Mouse (Mus musculus) testis, adult 2 months (tissue): ENCODE results near the gene Tmem251. TPM values are rescaled to one million over a fixed set of nuclear protein-coding genes. Genes with fewer than 3 reads are reported as not detected.

Source experiments
- H3K27ac ChIP-seq: fragments of 200-500 bp; 2 replicates; pipeline ENCODE4 v1.5.1; 2012; ENCODE audit warnings: low read depth, low read length; ENCODE audit not compliant: control insufficient read depth, insufficient read depth
- H3K27me3 ChIP-seq: fragments of 200-500 bp; 2 replicates; pipeline ENCODE4 v1.6.1; 2012; ENCODE audit warnings: mild to moderate bottlenecking, low read length, moderate library complexity; ENCODE audit not compliant: control insufficient read depth, insufficient read depth
- H3K36me3 ChIP-seq: fragments of 200-500 bp; 2 replicates; pipeline ENCODE4 v1.6.1; 2012; ENCODE audit warnings: mild to moderate bottlenecking, low read length; ENCODE audit not compliant: control insufficient read depth, insufficient read depth
- H3K4me1 ChIP-seq: fragments of 200-500 bp; 2 replicates; pipeline ENCODE4 v1.6.1; 2012; ENCODE audit warnings: low read length; ENCODE audit not compliant: control insufficient read depth, insufficient read depth
- H3K4me3 ChIP-seq: fragments of 200-500 bp; 2 replicates; pipeline ENCODE4 v1.5.1; 2012; ENCODE audit warnings: low read depth, mild to moderate bottlenecking, low read length, moderate library complexity, mixed read lengths; ENCODE audit not compliant: control insufficient read depth
- CTCF ChIP-seq: fragments of 200-500 bp; IDR thresholded peaks from 2 replicates; pipeline ENCODE4 v1.5.1; 2012; ENCODE audit warnings: low read depth, mild to moderate bottlenecking, inconsistent platforms, low read length, moderate library complexity; ENCODE audit not compliant: control insufficient read depth, insufficient read depth, insufficient replicate concordance
- POLR2A ChIP-seq: fragments of 200-500 bp; IDR thresholded peaks from 2 replicates; pipeline ENCODE4 v1.6.1; 2012; ENCODE audit warnings: low read depth, mild to moderate bottlenecking, inconsistent platforms, low read length, moderate library complexity; ENCODE audit not compliant: control insufficient read depth
- polyA plus RNA-seq: library from polyadenylated mRNA; depleted of rRNA; stranded (reverse); fragments of >200 nt; gene quantifications from 2 replicates; pipeline ENCODE4 v1.2.3, GENCODE M21; 2012

Gene Tmem251
- polyA plus RNA-seq, 1 experiment: 1.1 TPM

DNA sequence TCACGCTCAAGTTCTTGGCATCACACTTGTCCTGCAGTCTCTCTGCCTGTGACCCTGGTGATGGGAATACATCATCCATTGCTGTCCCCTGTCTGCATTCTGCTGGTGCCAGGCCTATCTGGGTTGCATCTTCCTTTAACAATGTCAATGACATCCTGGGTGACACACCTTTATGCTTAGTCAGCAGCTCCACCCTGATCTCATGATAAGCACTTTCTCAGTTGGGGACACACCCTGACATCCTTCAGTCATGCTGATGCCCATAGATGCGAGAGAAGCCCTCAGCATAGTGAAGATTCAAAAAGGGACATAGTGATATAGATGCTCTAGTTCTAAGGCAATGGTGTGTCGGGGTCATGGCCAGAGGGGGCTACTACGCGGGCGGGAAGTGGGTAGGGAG, 18.4 kb upstream of the Tmem251 start:
- TF ChIP-seq POLR2A (no peak), CTCF (no peak)
- Histone ChIP-seq H3K36me3 (no peaks in the 10 kb centered on the region), H3K27me3 (no peaks in the 10 kb centered on the region), H3K27ac (no peak overlapping the region), H3K4me1 (peaks cover 8% of the 10 kb centered on the region), H3K4me3 (no peak overlapping the region)

DNA sequence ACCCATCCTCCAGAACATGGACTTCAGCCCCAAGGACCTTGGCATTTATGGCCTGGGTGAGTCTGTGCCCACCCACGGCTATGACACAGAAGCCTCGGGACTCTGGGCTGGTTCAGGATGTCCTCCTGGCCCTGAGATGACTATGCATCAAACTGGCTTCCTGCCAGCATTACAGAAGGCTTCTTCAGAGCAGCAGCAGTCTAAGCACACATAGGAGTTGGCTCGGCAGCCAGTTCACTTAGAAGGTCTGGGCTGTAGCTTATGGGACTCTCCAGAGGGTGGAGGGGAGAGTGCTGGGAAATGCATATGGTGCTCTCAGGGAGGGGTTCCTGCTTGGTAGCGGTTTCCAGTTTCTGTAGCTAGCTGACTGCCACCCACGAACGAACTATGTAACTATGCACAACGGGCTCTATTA, 17.8 kb upstream of the Tmem251 start:
- Histone ChIP-seq H3K4me3 (no peak overlapping the region), H3K27me3 (no peaks in the 10 kb centered on the region), H3K27ac (no peak overlapping the region), H3K36me3 (no peaks in the 10 kb centered on the region), H3K4me1 (peaks cover 13% of the 10 kb centered on the region)
- TF ChIP-seq POLR2A (no peak), CTCF (no peak)

DNA sequence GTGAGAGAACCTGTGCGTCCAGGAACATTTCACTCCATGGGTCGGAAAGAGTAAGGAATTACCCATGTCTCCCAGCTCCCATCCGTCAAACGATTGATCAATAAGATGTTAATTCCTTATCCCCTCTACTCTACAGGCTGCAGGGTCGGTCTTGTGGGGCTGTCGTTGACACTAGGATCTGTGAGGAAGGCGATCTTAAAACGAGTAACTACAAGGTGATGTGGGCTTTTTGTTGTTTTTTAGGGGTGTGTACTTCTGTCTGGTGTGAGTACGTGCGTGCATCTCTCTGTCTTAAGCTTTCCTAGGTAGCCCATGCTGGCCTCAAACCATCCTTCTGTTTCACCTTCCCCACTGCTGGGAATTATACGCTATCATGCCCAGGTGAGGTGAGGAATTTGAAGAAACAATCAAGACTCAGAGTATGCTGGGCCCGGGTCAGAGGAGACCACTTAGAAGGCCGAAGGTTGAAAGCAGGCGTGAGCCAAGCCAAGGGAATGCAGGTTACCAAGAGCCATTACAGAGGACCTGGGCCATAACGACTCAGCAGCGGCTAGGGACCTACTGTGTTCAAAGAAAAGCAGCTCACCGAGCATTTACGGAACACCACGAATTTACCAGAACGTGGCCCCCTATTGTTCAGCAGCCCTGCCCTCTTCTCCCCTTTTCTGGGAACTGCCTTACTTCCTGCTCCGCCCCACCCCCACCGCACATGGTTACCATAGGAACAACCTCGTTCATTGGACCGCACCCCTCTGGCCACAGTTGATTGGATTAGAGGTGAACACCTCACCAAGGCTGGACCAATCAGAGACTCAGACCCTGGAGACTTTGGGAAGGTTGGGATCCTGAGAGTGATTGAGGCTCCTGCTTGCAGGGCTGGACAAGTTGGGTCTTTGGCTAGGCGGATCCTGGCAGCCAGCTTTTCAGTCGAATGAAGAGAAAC, 13.4 kb upstream of the Tmem251 start:
- TF ChIP-seq POLR2A (peak; percentile 32; the same call in 1 of the 2 replicates), CTCF (no peak)
- Histone ChIP-seq H3K36me3 (no peaks in the 10 kb centered on the region), H3K4me3 (peak overlapping the region; percentile 78), H3K27me3 (no peaks in the 10 kb centered on the region), H3K4me1 (peaks cover 10% of the 10 kb centered on the region), H3K27ac (no peak overlapping the region)

DNA sequence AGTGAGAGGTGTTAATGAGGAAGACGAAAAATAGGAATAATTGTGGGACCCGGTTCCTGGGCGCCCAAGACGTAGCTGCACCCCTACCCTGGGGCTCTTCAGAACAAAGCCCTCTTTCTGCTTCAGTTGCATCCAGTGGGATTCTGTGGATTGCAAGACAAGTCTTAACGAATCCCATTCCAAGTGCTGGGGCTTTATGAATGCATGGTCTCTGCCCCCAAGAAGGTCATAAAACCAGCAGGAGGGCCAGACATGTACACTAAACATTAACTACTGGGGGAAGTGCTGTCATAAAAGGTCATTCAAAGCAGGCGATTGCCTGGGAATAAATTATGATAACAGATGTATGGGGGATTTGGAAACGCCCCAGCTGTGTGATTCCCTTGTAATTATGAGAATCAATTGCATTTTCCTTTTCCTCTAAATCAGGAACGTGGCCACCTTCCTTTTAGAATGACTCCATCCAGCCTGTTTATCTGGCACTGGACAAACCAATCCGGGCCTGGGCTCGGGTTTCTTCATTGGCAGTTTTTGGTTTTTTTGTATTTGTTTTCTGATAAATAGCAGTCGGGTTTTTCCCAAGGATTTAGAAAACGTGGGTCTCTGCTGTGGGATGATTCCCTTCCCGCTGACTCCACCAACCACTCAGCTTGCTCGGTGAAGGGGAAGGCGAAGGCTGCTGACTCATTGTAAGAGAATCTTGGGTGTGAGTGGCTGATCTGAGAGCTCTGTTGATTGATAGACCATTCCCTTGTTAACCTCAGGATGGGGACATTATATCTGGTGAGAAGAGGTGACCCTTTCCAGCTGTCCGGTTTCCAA, 12.6 kb upstream of the Tmem251 start:
- Histone ChIP-seq H3K27ac (no peak overlapping the region), H3K4me3 (peak overlapping the region; percentile 78), H3K27me3 (no peaks in the 10 kb centered on the region), H3K36me3 (no peaks in the 10 kb centered on the region), H3K4me1 (peaks cover 10% of the 10 kb centered on the region)
- TF ChIP-seq CTCF (no peak), POLR2A (no peak)

GRCm38 (mm10) chr12:102733381-102733780, 10.2 kb upstream of the Tmem251 start:
- TF ChIP-seq CTCF (peak; percentile 84; the same call in 1 of the 2 replicates), POLR2A (no peak)
- Histone ChIP-seq H3K4me1 (peaks cover 10% of the 10 kb centered on the region), H3K27me3 (no peaks in the 10 kb centered on the region), H3K36me3 (no peaks in the 10 kb centered on the region), H3K27ac (no peak overlapping the region), H3K4me3 (peak overlapping the region; percentile 18; the same call in 1 of the 2 replicates)

GRCm38 (mm10) chr12:102739096-102739495, 4.5 kb upstream of the Tmem251 start:
- Histone ChIP-seq H3K36me3 (no peaks in the 10 kb centered on the region), H3K4me3 (no peak overlapping the region), H3K4me1 (peaks cover 4% of the 10 kb centered on the region; the same call in 1 of the 2 replicates), H3K27ac (no peak overlapping the region), H3K27me3 (no peaks in the 10 kb centered on the region)
- TF ChIP-seq CTCF (no peak), POLR2A (no peak)

DNA sequence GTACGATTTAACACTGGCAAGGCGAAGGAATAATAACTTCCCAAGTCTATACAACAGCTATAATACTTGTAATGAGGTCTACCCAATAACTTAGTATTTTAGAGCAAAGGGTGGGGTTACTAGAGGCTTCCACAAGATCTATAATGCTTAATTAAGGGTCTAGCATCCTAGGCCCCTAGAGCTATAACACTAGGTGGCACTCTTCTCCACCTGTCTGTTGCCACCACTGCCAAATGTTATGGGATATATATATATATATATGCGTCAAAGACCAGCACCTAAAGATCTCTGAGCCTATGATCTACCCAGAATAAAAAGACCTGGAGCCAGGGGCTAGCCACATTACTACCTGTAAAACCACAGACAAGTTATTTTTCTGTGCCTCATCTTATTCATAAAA, 3.3 kb upstream of the Tmem251 start:
- no peaks in the 10 kb centered on the region for H3K36me3 ChIP-seq
- TF ChIP-seq POLR2A (no peak), CTCF (no peak)
- H3K27ac ChIP-seq: no peak overlapping the region
- H3K4me1 ChIP-seq: peaks cover 7% of the 10 kb centered on the region; the same call in 1 of the 2 replicates
- H3K4me3 ChIP-seq: no peak overlapping the region
- no peaks in the 10 kb centered on the region for H3K27me3 ChIP-seq
